Mouse (Mus musculus) urinary bladder, postnatal 36 days (tissue): Measurements from ENCODE around the gene Trio.

Experiments
- DNase-seq, 2 experiments: peaks; one replicate each; pipeline ENCODE4 v3.0.0; 2022; ENCODE audit warnings: low spot score in 2 of 2, mixed read lengths in 1 of 2

Trio gene

GRCm38 (mm10) chr15:27923987-27924341, 101.7 kb downstream of the Trio start:
- DNase-seq = no peak

- DNase-seq = peak; percentile 50 to 69
These were observed 102.2 kb downstream of the Trio start for GRCm38 (mm10) chr15:27923280-27923986.

- DNase-seq = no peak
These were observed 104.9 kb downstream of the Trio start for GRCm38 (mm10) chr15:27920751-27921150.

GRCm38 (mm10) chr15:27919540-27919939, 106.1 kb downstream of the Trio start:
- DNase-seq = peak in 1 of 2 experiments; percentile 32

- no peak for DNase-seq
These were observed 106.8 kb downstream of the Trio start for GRCm38 (mm10) chr15:27918798-27919197.

- no peak for DNase-seq
These were observed 109.4 kb downstream of the Trio start for GRCm38 (mm10) chr15:27916204-27916603.

GRCm38 (mm10) chr15:27913013-27913412, 112.6 kb downstream of the Trio start:
- no peak for DNase-seq

- no peak for DNase-seq
These were observed 114.5 kb downstream of the Trio start for GRCm38 (mm10) chr15:27911196-27911595.

GRCm38 (mm10) chr15:27910179-27910578, 115.5 kb downstream of the Trio start:
- no peak for DNase-seq

- no peak for DNase-seq
These were observed 118.0 kb downstream of the Trio start for GRCm38 (mm10) chr15:27907649-27908048.

GRCm38 (mm10) chr15:27906409-27906808, 119.2 kb downstream of the Trio start:
- DNase-seq = no peak

GRCm38 (mm10) chr15:27905341-27905740, 120.3 kb downstream of the Trio start:
- DNase-seq = peak in 1 of 2 experiments; percentile 26

GRCm38 (mm10) chr15:27904346-27905005, 121.2 kb downstream of the Trio start:
- no peak for DNase-seq

- no peak for DNase-seq
These were observed 124.4 kb downstream of the Trio start for GRCm38 (mm10) chr15:27901200-27901599.

GRCm38 (mm10) chr15:27898795-27899406, 126.7 kb downstream of the Trio start:
- no peak for DNase-seq

GRCm38 (mm10) chr15:27894112-27894511, 131.5 kb downstream of the Trio start:
- DNase-seq = no peak

GRCm38 (mm10) chr15:27892029-27892428, 133.6 kb downstream of the Trio start:
- no peak for DNase-seq

- DNase-seq = no peak
These were observed 135.0 kb downstream of the Trio start for GRCm38 (mm10) chr15:27890666-27891065.

- no peak for DNase-seq
These were observed 137.5 kb downstream of the Trio start for GRCm38 (mm10) chr15:27888153-27888552.

- DNase-seq = no peak
These were observed 138.7 kb downstream of the Trio start for GRCm38 (mm10) chr15:27886992-27887391.

GRCm38 (mm10) chr15:27884347-27885250, 141.0 kb downstream of the Trio start:
- peak; percentile 68 to 76 for DNase-seq

- DNase-seq = no peak
These were observed 141.8 kb downstream of the Trio start for GRCm38 (mm10) chr15:27883881-27884280.
